Mouse (Mus musculus): ENCODE measurements around the gene Klb.

- TF ChIP-seq CTCF (IDR thresholded peaks at IDR 0.05; ENCODE audit: borderline replicate concordance, control insufficient read depth, extremely low read depth, insufficient read depth, low read length, poor library complexity) (no peak), POLR2A (IDR thresholded peaks at IDR 0.05; ENCODE audit: control insufficient read depth, extremely low read depth, insufficient read depth, low read length, poor library complexity) (no peak)
Measured at GRCm38 (mm10) chr5:65374746-65375145, 26.6 kb downstream of the Klb start.

All from thymus, adult 2 months (tissue).